In genomic region chr4:133196136-133196535, GRCm38 (mm10) we compare ENCODE assay signal across 15 mouse cellular contexts. TPM values are rescaled to one million over a fixed set of nuclear protein-coding genes. Genes with fewer than 3 reads are reported as not detected.
DNase-seq lines count a peak whose midpoint lies in the region; ATAC-seq and TF ChIP-seq lines count a peak whose summit lies in the region.
"Had no signal": no experiment of that assay in that cellular context is flagged by ENCODE, and none has a peak within 500 bp of the region (broad histone marks: within the 10 kb centered on the region; RNA-seq: fewer than 3 reads in every experiment).

No protein-coding gene starts in this region.

- no peak for TF ChIP-seq POLR2A in kidney, adult 2 months (IDR thresholded peaks at IDR 0.05; ENCODE audit: low read depth, low read length)

- H3K9ac ChIP-seq in neural tube, embryonic 15.5 days (replicated peaks): 0 out of 2 replicates have a peak overlapping the region, but pooled peaks have one; percentile 17
- H3K9ac ChIP-seq: stomach, embryonic 15.5 days had no signal

- no peak overlapping the region for H3K4me2 ChIP-seq in neural tube, embryonic 15.5 days
- H3K4me2 ChIP-seq: stomach, embryonic 15.5 days had no signal

- H3K4me3 ChIP-seq in kidney, adult 2 months (ENCODE audit: insufficient read depth, low read depth, low read length): no peak overlapping the region
- H3K4me3 ChIP-seq in limb, embryonic 10.5 days: no peak overlapping the region
- no peak overlapping the region for H3K4me3 ChIP-seq in neural tube, embryonic 15.5 days (replicated peaks)
- H3K4me3 ChIP-seq: stomach, embryonic 15.5 days had no signal

- peaks cover 2% of the 10 kb centered on the region; the same call in 1 of the 2 replicates for H3K36me3 ChIP-seq in kidney, adult 2 months (ENCODE audit: control insufficient read depth, insufficient read depth, low read length)
- H3K36me3 ChIP-seq in limb, embryonic 10.5 days: peaks cover 58% of the 10 kb centered on the region
- H3K36me3 ChIP-seq in neural tube, embryonic 15.5 days: peaks cover 41% of the 10 kb centered on the region

- peaks cover 32% of the 10 kb centered on the region for H3K4me1 ChIP-seq in kidney, adult 2 months (ENCODE audit: control insufficient read depth, insufficient read depth, low read length)
- H3K4me1 ChIP-seq in limb, embryonic 10.5 days: peaks cover 55% of the 10 kb centered on the region
- H3K4me1 ChIP-seq in neural tube, embryonic 15.5 days: peaks cover 51% of the 10 kb centered on the region

- TF ChIP-seq CTCF in kidney, adult 2 months (conservative IDR thresholded peaks at IDR 0.05; ENCODE audit: insufficient read depth, insufficient read length, low read depth, low read length): no peak

- H3K27me3 ChIP-seq in kidney, adult 2 months (replicated peaks; ENCODE audit: control insufficient read depth, insufficient read depth, low read length): no peaks in the 10 kb centered on the region
- H3K27me3 ChIP-seq in limb, embryonic 10.5 days (ENCODE audit: low read depth, poor library complexity, severe bottlenecking): no peaks in the 10 kb centered on the region
- no peaks in the 10 kb centered on the region for H3K27me3 ChIP-seq in neural tube, embryonic 15.5 days (replicated peaks)
- H3K27me3 ChIP-seq: Patski; stomach, embryonic 15.5 days had no signal

- DNase-seq in kidney, adult 2 months: no peak
- DNase-seq in kidney, postnatal 10 days: no peak
- DNase-seq in thymus, postnatal 25 days: peak; percentile 45
- DNase-seq in thymus, postnatal 4 days: no peak
- no peak for DNase-seq in limb, embryonic 10.5 days (ENCODE audit: low spot score)
- DNase-seq in lung, postnatal 4 days: no peak
- DNase-seq: gastrocnemius, postnatal 10 days; heart, postnatal 14 days; lung, adult 18-20 months; right cerebral cortex, postnatal 25 days had no signal

- ATAC-seq in neural tube, embryonic 15.5 days (ENCODE audit: low FRiP score): no peak
- ATAC-seq in megakaryocyte-erythroid progenitor cell, adult 5-6 weeks (replicated peaks; ENCODE audit: low FRiP score, low TSS enrichment, poor library complexity, severe bottlenecking): no peak
- ATAC-seq: Patski had no signal

- 90% methylated on average over 2 of the region's 2 CpGs for WGBS in kidney, adult 2 months
- WGBS in limb, embryonic 10.5 days: 90% methylated on average over 2 of the region's 2 CpGs
- WGBS in neural tube, embryonic 15.5 days: 77% methylated on average over 2 of the region's 2 CpGs

- H3K27ac ChIP-seq in kidney, adult 2 months (ENCODE audit: insufficient read depth, low read depth, low read length): peak overlapping the region; percentile 61
- peak overlapping the region; percentile 87 for H3K27ac ChIP-seq in limb, embryonic 10.5 days
- peak overlapping the region; percentile 86 for H3K27ac ChIP-seq in neural tube, embryonic 15.5 days (replicated peaks)

- no peaks in the 10 kb centered on the region for H3K9me3 ChIP-seq in limb, embryonic 10.5 days (replicated peaks)
- no peaks in the 10 kb centered on the region for H3K9me3 ChIP-seq in neural tube, embryonic 15.5 days (replicated peaks)
- H3K9me3 ChIP-seq: stomach, embryonic 15.5 days had no signal

RNA-seq across cellular contexts. Expression of gene Cd164l2, which starts 15.8 kb away (rescaled TPM):
- polyA plus RNA-seq in kidney, adult 2 months (2012; rRNA removed): 15.3 and 17.7 TPM in 2 replicates
- polyA plus RNA-seq in limb, embryonic 10.5 days (2016; fragmentation: Nextera tagmentation; extraction: Ambion mirVana): 3.1 and 4.1 TPM in 2 replicates
- polyA plus RNA-seq in neural tube, embryonic 15.5 days (2015; fragmentation: Nextera tagmentation; extraction: Ambion mirVana): 2.6 and 3.9 TPM in 2 replicates
- total RNA-seq in megakaryocyte-erythroid progenitor cell, adult 5-6 weeks (2014; fragmentation: Nextera tagmentation): not detected in 2 replicates
- total RNA-seq in megakaryocyte-erythroid progenitor cell, adult 5-6 weeks (2017): not detected in 2 replicates
- total RNA-seq: common myeloid progenitor, adult 5-6 weeks; gastrocnemius, postnatal 10 days; heart, postnatal 14 days had no signal

RNA-seq across cellular contexts. Expression of gene Gpr3, which starts 16.2 kb away (rescaled TPM):
- 0.39 and 0.53 TPM in 2 replicates for polyA plus RNA-seq in kidney, adult 2 months (2012; rRNA removed)
- 0.51 and 0.72 TPM in 2 replicates for polyA plus RNA-seq in limb, embryonic 10.5 days (2016; fragmentation: Nextera tagmentation; extraction: Ambion mirVana)
- 1.3 and 2.5 TPM in 2 replicates for polyA plus RNA-seq in neural tube, embryonic 15.5 days (2015; fragmentation: Nextera tagmentation; extraction: Ambion mirVana)
- not detected in 2 replicates for total RNA-seq in megakaryocyte-erythroid progenitor cell, adult 5-6 weeks (2014; fragmentation: Nextera tagmentation)
- total RNA-seq in megakaryocyte-erythroid progenitor cell, adult 5-6 weeks (2017): not detected in 2 replicates
- total RNA-seq: common myeloid progenitor, adult 5-6 weeks; gastrocnemius, postnatal 10 days had no signal

RNA-seq across cellular contexts. Expression of gene Map3k6, which starts 44.5 kb away (rescaled TPM):
- 3.8 and 4.3 TPM in 2 replicates for polyA plus RNA-seq in kidney, adult 2 months (2012; rRNA removed)
- polyA plus RNA-seq in limb, embryonic 10.5 days (2016; fragmentation: Nextera tagmentation; extraction: Ambion mirVana): 0.84 and 1.7 TPM in 2 replicates
- polyA plus RNA-seq in neural tube, embryonic 15.5 days (2015; fragmentation: Nextera tagmentation; extraction: Ambion mirVana): 3.0 and 4.0 TPM in 2 replicates
- 10.6 and 15.9 TPM in 2 replicates for total RNA-seq in megakaryocyte-erythroid progenitor cell, adult 5-6 weeks (2014; fragmentation: Nextera tagmentation)
- 6.9 and 7.0 TPM in 2 replicates for total RNA-seq in megakaryocyte-erythroid progenitor cell, adult 5-6 weeks (2017)
